Mouse (Mus musculus) heart, postnatal 10 days (tissue): ENCODE data around the gene Acsf3. TPM values are rescaled to one million over a fixed set of nuclear protein-coding genes. Genes with fewer than 3 reads are reported as not detected.

ENCODE experiments used
- DNase-seq, 2 experiments: peaks; one replicate each; pipeline ENCODE4 v3.0.0; 2021
- intact Hi-C: fragments of 180-260 bp; cut with DNase I; formaldehyde crosslinking; loops from one replicate; pipeline ENCODE4 v1.15.1; 2025
- total RNA-seq, 2 experiments: library from RNA; stranded (reverse); gene quantifications; 2 replicates each; pipeline ENCODE4 v1.2.3; 2021

Acsf3 gene
- total RNA-seq, 2 experiments from 2014 or later: 27.1 to 28.6 TPM

- intact Hi-C loops: no loop called here
- peak in 1 of 2 experiments; percentile 27 for DNase-seq
These were observed 31.8 kb downstream of the Acsf3 start for GRCm38 (mm10) chr8:122806956-122807538.

GRCm38 (mm10) chr8:122807907-122808306 lies 32.6 kb downstream of the Acsf3 start:
- intact Hi-C loops: no loop called here
- DNase-seq: peak; percentile 69 to 77

GRCm38 (mm10) chr8:122810376-122810775 lies 35.1 kb downstream of the Acsf3 start:
- intact Hi-C loops: loop anchor here (5.0 kb wide), 2 partner anchors 133 to 193 kb away; no protein-coding TSS in a partner anchor
- no peak for DNase-seq

- intact Hi-C loops: loop anchor here (5.0 kb wide), 2 partner anchors 135 to 195 kb away; no protein-coding TSS in a partner anchor
These were observed 36.7 kb downstream of the Acsf3 start for GRCm38 (mm10) chr8:122811870-122812494.

GRCm38 (mm10) chr8:122812610-122813250 lies 37.4 kb downstream of the Acsf3 start:
- intact Hi-C loops: loop anchor here (5.0 kb wide), 2 partner anchors 135 to 195 kb away; no protein-coding TSS in a partner anchor
- DNase-seq: peak in 1 of 2 experiments; percentile 30

More at GRCm38 (mm10) chr8:122811870-122812494, 36.7 kb downstream of the Acsf3 start:
- no peak for DNase-seq

- intact Hi-C loops: loop anchor here (5.0 kb wide), 2 partner anchors 137 to 197 kb away; no protein-coding TSS in a partner anchor
- DNase-seq: peak in 1 of 2 experiments; percentile 24
These were observed 39.3 kb downstream of the Acsf3 start for GRCm38 (mm10) chr8:122814608-122815007.

GRCm38 (mm10) chr8:122816965-122817364 lies 41.7 kb downstream of the Acsf3 start:
- no peak for DNase-seq
- intact Hi-C loops: no loop called here

GRCm38 (mm10) chr8:122817724-122818496 lies 42.6 kb downstream of the Acsf3 start:
- DNase-seq: no peak

GRCm38 (mm10) chr8:122819776-122820175 lies 44.5 kb downstream of the Acsf3 start:
- intact Hi-C loops: no loop called here
- DNase-seq: no peak

More at GRCm38 (mm10) chr8:122817724-122818496, 42.6 kb downstream of the Acsf3 start:
- intact Hi-C loops: no loop called here

GRCm38 (mm10) chr8:122824571-122824970 lies 49.3 kb downstream of the Acsf3 start:
- intact Hi-C loops: no loop called here
- DNase-seq: no peak

GRCm38 (mm10) chr8:122824986-122825385 lies 49.7 kb downstream of the Acsf3 start:
- intact Hi-C loops: no loop called here
- DNase-seq: no peak

- intact Hi-C loops: no loop called here
- no peak for DNase-seq
These were observed 50.1 kb downstream of the Acsf3 start for GRCm38 (mm10) chr8:122825408-122825807.

- intact Hi-C loops: no loop called here
- DNase-seq: no peak
These were observed 54.1 kb downstream of the Acsf3 start for GRCm38 (mm10) chr8:122829396-122829795.

- intact Hi-C loops: loop anchor here (1.0 to 2.0 kb wide), 3 partner anchors 153 to 330 kb away; no protein-coding TSS in a partner anchor
- DNase-seq: peak; percentile 93 to 98
These were observed 55.2 kb downstream of the Acsf3 start for GRCm38 (mm10) chr8:122830349-122831061.

GRCm38 (mm10) chr8:122834416-122834815 lies 59.1 kb downstream of the Acsf3 start:
- intact Hi-C loops: no loop called here
- DNase-seq: no peak

- intact Hi-C loops: loop anchor here (5.0 kb wide), 3 partner anchors 57 to 362 kb away; no protein-coding TSS in a partner anchor
- DNase-seq: peak; percentile 77 to 86
These were observed 59.7 kb downstream of the Acsf3 start for GRCm38 (mm10) chr8:122834971-122835370.

GRCm38 (mm10) chr8:122836199-122836598 lies 60.9 kb downstream of the Acsf3 start:
- DNase-seq: no peak
- intact Hi-C loops: loop anchor here (5.0 kb wide), 3 partner anchors 56 to 361 kb away; no protein-coding TSS in a partner anchor

- intact Hi-C loops: loop anchor here (5.0 kb wide), 3 partner anchors 56 to 361 kb away; no protein-coding TSS in a partner anchor
- DNase-seq: no peak
These were observed 61.4 kb downstream of the Acsf3 start for GRCm38 (mm10) chr8:122836696-122837095.

- DNase-seq: no peak
- intact Hi-C loops: no loop called here
These were observed 68.9 kb downstream of the Acsf3 start for GRCm38 (mm10) chr8:122844161-122844560.

GRCm38 (mm10) chr8:122845662-122846061 lies 70.4 kb downstream of the Acsf3 start:
- intact Hi-C loops: no loop called here
- peak; percentile 47 to 63 for DNase-seq
